Mouse (Mus musculus): ENCODE results near the gene Man1a.

Gene Man1a

GRCm38 (mm10) chr10:53922236-53922635 is 154.2 kb downstream of the Man1a start:
- no peak for DNase-seq (ENCODE audit: low read depth, low spot score)

DNA sequence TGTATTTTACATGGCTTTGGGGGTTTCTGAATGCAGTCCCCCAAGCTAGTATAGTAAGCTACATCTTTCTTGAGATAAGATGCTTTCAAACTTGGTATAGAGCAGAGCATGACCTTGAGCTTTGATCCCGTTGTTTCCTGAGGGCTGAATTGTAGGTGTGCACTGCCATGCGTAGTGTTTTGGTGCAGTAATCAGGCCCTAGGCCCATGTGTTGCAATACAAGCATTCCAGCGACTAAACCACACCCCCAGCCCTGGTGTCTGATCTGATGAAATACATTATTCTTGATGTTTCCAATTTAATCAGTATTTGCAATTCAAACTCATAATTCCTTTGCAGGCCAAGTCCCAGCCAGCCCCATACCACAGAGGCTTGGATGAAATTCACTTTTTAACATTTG is 158.9 kb downstream of the Man1a start:
- no peak for DNase-seq (ENCODE audit: low read depth, low spot score)

- no peak for DNase-seq (ENCODE audit: low read depth, low spot score)
These were observed 160.7 kb downstream of the Man1a start for GRCm38 (mm10) chr10:53915719-53916118.

DNA sequence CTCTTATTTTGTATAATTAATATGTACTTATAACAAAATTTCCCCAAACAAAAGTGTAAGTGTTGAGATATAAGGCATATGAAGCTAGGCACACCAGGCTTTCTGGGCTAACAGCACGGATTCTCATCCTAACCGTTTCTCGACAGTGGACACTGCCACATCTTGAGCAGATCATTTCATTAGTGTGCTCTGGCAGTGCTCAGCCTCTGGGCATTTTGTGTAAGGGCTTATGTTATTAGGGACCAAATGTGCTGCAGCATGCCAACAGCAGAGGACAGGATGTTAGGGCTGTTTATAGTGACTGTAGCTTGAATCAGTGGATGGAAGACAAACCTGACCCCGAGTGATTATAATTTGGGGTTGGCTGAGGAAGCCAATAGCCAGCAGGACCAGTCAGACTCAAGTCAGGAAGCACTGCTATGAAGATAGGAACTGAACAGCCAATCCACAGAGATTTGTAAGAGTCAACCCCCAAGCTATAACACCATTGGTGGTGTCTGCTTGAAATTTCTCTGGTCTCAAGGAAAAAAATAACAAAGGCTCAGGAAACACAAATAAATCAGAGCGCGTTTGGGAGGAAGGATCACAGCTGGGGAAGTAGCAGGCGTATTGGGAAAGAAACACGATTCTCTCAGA is 161.3 kb downstream of the Man1a start:
- DNase-seq (ENCODE audit: low read depth, low spot score), result no peak

GRCm38 (mm10) chr10:53913546-53914312 is 162.7 kb downstream of the Man1a start:
- DNase-seq (ENCODE audit: low read depth, low spot score), result no peak

DNA sequence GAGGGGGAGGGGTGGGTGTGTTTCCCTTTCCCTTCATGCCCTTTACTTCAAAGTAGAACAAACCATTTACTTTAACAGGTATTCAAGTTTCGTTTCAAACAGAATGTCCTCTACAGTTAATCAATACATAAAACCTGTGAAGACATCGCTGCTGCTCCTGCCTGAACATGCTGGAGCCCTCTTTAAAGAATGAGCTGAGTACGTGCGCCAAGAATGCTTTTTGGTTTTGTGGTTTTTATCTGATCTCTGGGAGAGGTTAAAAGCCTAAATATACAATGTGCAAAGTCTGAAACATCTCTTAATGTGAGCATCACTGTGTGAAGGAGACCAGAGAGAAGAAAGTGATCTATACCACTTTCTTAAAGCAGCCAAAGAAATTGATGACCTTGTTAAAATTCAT is 186.9 kb downstream of the Man1a start:
- DNase-seq (ENCODE audit: low read depth, low spot score), result no peak

DNA sequence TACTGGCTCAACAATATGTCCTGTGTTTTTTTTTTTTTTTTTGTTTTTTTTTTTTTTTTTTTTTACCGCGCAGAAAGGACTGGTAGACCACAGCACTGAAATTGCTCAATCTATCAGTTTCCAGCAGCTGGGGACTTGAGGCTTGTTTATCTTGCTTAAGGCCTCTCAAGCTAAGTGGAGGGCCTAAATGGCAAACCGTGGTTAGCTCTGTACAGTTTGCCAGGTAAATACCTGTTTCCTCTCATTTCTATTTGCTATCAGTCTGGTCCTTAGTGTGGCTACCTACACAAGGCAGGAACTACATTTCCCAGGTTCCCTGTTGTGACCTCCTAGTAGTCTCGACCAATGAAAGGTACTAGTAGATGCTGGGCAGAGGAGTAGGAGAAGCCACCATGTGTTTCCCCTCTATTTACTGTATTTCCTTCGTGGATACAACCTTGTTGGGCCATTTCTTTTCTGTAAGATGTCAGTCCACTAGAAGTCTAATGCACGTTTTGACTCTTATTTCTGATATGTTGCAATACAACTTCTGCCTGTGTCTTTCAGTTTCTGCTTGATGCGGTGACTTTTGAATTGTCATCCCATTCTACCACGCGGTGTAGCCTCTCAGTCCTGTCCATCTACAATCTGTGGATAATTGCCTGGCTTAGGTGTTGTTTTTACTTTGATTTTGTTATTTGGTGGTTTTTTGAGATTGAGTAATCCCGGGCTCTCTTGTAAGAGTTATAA is 187.9 kb downstream of the Man1a start:
- no peak for DNase-seq (ENCODE audit: low read depth, low spot score)

DNA sequence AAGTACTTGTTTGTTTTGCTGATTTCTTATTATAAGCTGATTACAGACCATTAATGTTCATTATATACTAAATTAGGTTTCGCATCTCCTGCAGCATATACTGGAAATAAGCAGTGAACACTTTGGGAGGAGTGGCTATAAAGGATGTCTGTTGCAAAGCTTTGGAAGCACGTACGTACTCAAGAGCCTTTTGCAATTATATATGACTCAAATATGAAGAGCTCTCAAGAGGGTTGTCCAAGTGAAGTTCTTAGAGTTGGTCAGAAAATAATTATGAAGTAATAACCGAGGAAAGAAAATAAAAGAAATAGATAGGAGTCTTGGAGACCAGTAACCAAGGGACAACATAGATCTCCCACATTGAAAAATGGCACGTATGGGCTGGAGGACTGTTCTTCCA is 189.9 kb downstream of the Man1a start:
- no peak for DNase-seq (ENCODE audit: low read depth, low spot score)

GRCm38 (mm10) chr10:53881310-53881709 is 195.1 kb downstream of the Man1a start:
- no peak for DNase-seq (ENCODE audit: low read depth, low spot score)

DNA sequence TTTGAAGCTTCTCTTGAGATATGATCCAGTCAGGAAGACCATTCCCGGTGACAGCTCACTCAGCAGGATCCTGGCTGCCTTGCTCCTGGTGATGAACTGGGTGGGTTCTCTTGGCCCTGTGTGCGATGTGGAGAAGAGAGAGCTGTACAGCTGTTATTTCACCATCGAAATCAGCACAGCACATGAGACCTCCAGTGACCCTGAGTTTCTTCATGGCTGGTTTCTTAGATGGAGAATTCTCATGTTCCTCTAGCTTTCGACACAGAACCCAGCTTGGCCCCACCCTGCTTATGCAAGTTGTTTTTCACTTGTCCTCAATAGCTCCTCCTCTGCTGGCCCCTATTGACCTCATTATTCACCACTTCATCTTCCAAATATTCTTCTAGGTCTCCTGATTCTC is 200.5 kb downstream of the Man1a start:
- DNase-seq (ENCODE audit: low read depth, low spot score), result no peak

DNA sequence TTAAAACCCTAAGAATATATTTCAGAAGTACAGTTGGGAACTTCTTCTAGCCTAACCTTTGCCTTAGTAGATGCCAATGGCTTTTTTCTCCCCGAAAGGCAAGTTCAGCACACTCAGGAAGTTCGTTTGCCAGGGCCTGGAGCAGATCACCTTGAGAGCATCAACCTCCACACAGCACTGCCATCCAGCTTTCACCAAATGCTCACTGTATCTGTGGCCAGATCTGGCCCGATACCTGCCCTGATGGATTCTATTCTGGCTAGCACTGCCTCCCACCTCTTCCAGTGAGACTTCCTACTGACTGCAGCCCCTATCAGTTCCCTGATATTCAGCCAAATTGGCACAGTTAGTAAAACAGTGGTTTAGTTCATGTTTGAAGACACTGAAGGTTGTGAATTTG is 202.2 kb downstream of the Man1a start:
- DNase-seq (ENCODE audit: low read depth, low spot score), result no peak

DNA sequence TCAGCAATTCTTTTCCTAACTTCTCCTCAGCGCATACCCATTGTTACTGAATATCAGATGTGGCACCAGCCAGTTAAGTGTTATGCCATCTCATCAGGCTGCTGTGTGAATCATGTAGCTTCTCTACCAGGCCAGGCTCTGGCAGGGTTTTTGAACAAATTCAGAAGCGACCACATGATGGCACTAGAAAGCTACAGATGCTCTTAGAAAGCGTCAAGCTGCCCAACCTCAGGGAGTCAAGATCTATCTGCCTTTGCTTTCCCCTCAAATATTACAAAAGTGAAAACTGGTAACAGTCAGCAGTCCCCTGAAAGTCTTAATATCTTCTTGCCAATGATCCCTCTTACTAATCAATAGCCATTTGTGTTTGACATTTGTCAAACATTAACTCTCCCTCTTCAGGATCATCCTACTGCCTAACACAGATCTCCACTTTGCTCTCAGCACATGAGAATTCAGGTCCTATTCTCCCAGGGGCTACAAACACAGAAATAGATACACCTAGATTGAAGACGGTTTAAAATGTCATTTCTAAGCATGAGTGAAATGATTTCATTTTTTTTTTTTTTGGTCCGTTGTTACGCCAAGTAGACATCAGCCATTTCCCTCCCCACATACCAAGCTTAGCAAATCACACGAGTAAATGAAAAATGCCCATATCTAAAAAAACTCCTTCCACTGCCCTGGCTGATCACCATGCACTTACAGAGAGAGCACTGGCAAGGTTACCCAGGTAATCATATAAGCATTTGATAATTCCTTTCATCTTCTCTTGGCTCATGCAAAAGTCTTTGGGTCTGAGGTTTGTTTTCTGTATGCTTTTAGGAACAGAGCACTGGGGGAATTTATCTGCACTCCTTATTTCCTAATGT is 212.7 kb downstream of the Man1a start:
- DNase-seq (ENCODE audit: low read depth, low spot score), result peak; percentile 89

DNA sequence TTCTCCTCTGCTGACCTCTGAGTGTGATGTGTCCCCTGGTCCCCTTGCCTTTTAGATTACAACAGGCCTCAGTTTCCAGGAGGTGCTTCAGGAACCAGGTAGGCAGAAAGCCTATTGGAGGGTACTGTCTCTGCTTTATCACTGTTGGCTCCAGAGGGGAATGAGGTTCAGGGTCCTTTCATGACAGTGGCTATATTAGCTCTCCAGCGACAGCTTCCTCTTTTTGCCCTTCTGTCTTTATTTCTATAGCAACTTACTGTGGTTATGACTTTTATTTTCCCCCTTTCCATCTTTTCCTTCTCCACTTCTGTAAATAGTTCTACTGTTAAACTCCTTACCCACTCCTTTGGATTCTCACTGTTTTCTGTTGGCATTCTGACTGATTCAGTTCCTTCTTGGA is 216.5 kb downstream of the Man1a start:
- DNase-seq (ENCODE audit: low read depth, low spot score), result no peak

- DNase-seq (ENCODE audit: low read depth, low spot score), result no peak
These were observed 217.2 kb downstream of the Man1a start for GRCm38 (mm10) chr10:53859224-53859623.
